Mouse (Mus musculus): ENCODE results near the gene Dapk2.

GRCm38 (mm10) chr9:66211420-66211819, 53.4 kb downstream of the Dapk2 start:
- TF ChIP-seq CTCF (IDR thresholded peaks at IDR 0.05; ENCODE audit: control insufficient read depth, insufficient read depth, insufficient read length) (no peak), MAX (IDR thresholded peaks at IDR 0.05) (no peak), USF1 (IDR thresholded peaks at IDR 0.05; ENCODE audit: low read depth) (no peak), MYOD1 (IDR thresholded peaks at IDR 0.05; ENCODE audit: control insufficient read depth, insufficient read length, low read depth) (no peak), CEBPB (IDR thresholded peaks at IDR 0.05; ENCODE audit: low read depth) (no peak), FOSL1 (IDR thresholded peaks at IDR 0.05; ENCODE audit: insufficient read depth, low read length, poor library complexity, severe bottlenecking) (no peak)

Data from C2C12 (cell line).